Mouse (Mus musculus) heart, embryonic 14.5 days (tissue): ENCODE results near the gene Krt33b. TPM values are rescaled to one million over a fixed set of nuclear protein-coding genes. Genes with fewer than 3 reads are reported as not detected.
A peak's percentile ranks its signal among the peaks of the same experiment; 100 is the strongest.

Experiments used
- ATAC-seq: fragments of 200-750 bp; cut with Nextera tagmentation; 2 replicates; pipeline ENCODE4 v1.8.0; 2017; ENCODE audit warnings: low read depth, moderate TSS enrichment; ENCODE audit not compliant: insufficient number of reproducible peaks, insufficient read depth, low FRiP score
- H3K27ac ChIP-seq, 2 experiments: fragments of 200-500 bp in 1 of 2; fragments of 300-500 bp in 1 of 2; sonication (generic) in 1 of 2; replicated peaks in 1 of 2; 2 replicates each; pipeline ENCODE4 v1.5.1; 2012 to 2014; ENCODE audit warnings: low read depth in 2 of 2, low read length in 2 of 2, control low read depth in 1 of 2, mild to moderate bottlenecking in 1 of 2, mixed read lengths in 1 of 2; ENCODE audit not compliant: control insufficient read depth in 1 of 2, insufficient read depth in 1 of 2
- H3K27me3 ChIP-seq: fragments of 300-500 bp; sonication (generic); 2 replicates; pipeline ENCODE4 v1.6.1; 2014; ENCODE audit warnings: mild to moderate bottlenecking, low read length, control low read depth; ENCODE audit not compliant: control insufficient read depth, insufficient read depth
- H3K36me3 ChIP-seq: fragments of 300-500 bp; sonication (generic); 2 replicates; pipeline ENCODE4 v1.6.1; 2014; ENCODE audit warnings: mild to moderate bottlenecking, control low read depth, low read length, mixed read lengths; ENCODE audit not compliant: control insufficient read depth, insufficient read depth
- H3K4me1 ChIP-seq, 2 experiments: fragments of 200-500 bp in 1 of 2; fragments of 300-500 bp in 1 of 2; sonication (generic) in 1 of 2; 2 replicates each; pipeline ENCODE4 v1.6.1; 2012 to 2014; ENCODE audit warnings: low read length in 2 of 2, control low read depth in 1 of 2, mixed read lengths in 1 of 2; ENCODE audit not compliant: control insufficient read depth in 2 of 2, insufficient read depth in 2 of 2
- H3K4me2 ChIP-seq: fragments of 300-500 bp; sonication (generic); 2 replicates; pipeline ENCODE4 v1.6.1; 2014; ENCODE audit warnings: mild to moderate bottlenecking, low read length
- H3K4me3 ChIP-seq, 2 experiments: fragments of 200-500 bp in 1 of 2; fragments of 300-500 bp in 1 of 2; sonication (generic) in 1 of 2; 2 replicates each; pipeline ENCODE4 v1.5.1; 2012 to 2014; ENCODE audit warnings: low read length in 2 of 2, mild to moderate bottlenecking in 2 of 2, control low read depth in 1 of 2, low read depth in 1 of 2, moderate library complexity in 1 of 2; ENCODE audit not compliant: control insufficient read depth in 1 of 2, insufficient read depth in 1 of 2
- H3K9ac ChIP-seq: fragments of 300-500 bp; sonication (generic); 2 replicates; pipeline ENCODE4 v1.6.1; 2014; ENCODE audit warnings: mild to moderate bottlenecking, low read length
- H3K9me3 ChIP-seq: fragments of 300-500 bp; sonication (generic); 2 replicates; pipeline ENCODE4 v1.6.1; 2016; ENCODE audit warnings: low read length, control low read depth; ENCODE audit not compliant: control insufficient read depth
- WGBS: fragments of 180-500 bp; shearing (Covaris S2); extraction: QIAGEN DNeasy Blood & Tissue Kit; methylation state at CpG from one replicate; pipeline ENCODE4 v1.1.7; 2014; 5-methylcytosine and 5-hydroxymethylcytosine counted together
- polyA plus RNA-seq: library from polyadenylated mRNA; unstranded; fragments of >200 nt; fragmentation: Nextera tagmentation; extraction: Ambion mirVana; gene quantifications from 2 replicates; pipeline ENCODE4 v1.2.1, GENCODE M21; 2014

The Krt33b gene
- polyA plus RNA-seq, 1 experiment from 2014 or later, result not detected

DNA sequence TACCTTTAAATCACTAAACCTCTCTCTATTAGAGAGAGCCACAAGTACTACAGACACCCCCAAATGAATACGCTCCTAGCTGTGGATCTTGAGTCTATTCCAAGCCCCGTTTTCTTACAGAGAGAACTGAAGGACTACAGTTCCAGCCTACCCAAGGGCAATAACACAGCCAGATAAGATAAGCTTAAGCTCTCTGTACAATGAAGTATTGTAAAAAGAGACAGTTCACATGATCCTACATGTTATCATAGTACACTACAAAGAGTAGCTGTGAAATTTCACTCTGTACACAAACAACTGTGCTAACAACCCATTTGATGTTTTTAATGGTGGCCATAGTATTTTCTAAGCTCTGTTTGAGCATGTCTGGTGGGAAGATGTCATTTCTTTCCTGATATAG lies 17.5 kb upstream of the Krt33b start:
- Histone ChIP-seq H3K9ac (no peak overlapping the region), H3K9me3 (no peaks in the 10 kb centered on the region), H3K4me1 (peaks cover 6 to 8% of the 10 kb centered on the region in 2 experiments; a peak in 2 of 4 replicates), H3K36me3 (no peaks in the 10 kb centered on the region), H3K4me2 (no peak overlapping the region), H3K4me3 (no peak overlapping the region), H3K27me3 (no peaks in the 10 kb centered on the region), H3K27ac (no peak overlapping the region)
- WGBS, result 40% methylated on average over 2 of the region's 2 CpGs
- ATAC-seq, result no peak

GRCm38 (mm10) chr11:100046303-100046866 lies 16.7 kb upstream of the Krt33b start:
- no peaks in the 10 kb centered on the region for H3K36me3 ChIP-seq
- H3K4me3 ChIP-seq, result no peak overlapping the region
- no peaks in the 10 kb centered on the region for H3K27me3 ChIP-seq
- WGBS, result 28% methylated on average over 6 of the region's 6 CpGs
- no peak overlapping the region for H3K9ac ChIP-seq
- peaks cover 6 to 8% of the 10 kb centered on the region in 2 experiments; a peak in 2 of 4 replicates for H3K4me1 ChIP-seq
- H3K9me3 ChIP-seq, result no peaks in the 10 kb centered on the region
- no peak overlapping the region for H3K27ac ChIP-seq
- peak overlapping the region; percentile 32; the same call in 1 of the 2 replicates for H3K4me2 ChIP-seq
- no peak for ATAC-seq

DNA sequence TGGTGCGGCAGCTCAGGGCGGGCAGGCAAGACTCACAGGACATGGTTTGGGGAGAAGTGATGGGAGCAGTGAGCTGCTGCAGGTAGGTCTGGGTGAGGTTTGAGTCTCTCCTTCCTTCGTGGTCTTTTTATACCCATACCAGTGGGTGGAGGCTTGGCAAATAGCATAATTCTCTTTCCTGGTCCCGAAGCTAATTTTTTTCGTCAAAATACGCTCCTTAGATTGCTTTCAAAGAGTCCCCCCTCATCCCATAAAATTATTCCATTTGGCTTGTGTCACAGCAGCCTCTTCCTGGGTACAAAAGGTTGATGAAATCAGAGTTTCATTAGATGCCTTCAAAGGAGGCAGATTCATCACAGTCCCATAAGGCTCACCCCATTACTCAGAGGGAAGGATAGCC lies 11.8 kb upstream of the Krt33b start, which contains the start of gene Krt34:
TSS of gene Krt34 (minus strand) at position 101 of the 400 bp plus-strand sequence.
- no peaks in the 10 kb centered on the region for H3K27me3 ChIP-seq
- no peak within 1 kb of the TSS for H3K27ac ChIP-seq
- WGBS, result 83% methylated on average over 6 of the region's 6 CpGs
- no peaks in the 10 kb centered on the region for H3K9me3 ChIP-seq
- H3K4me1 ChIP-seq, result peaks cover 2 to 3% of the 10 kb centered on the region in 2 experiments; a peak in 1 of 4 replicates
- H3K9ac ChIP-seq, result no peak within 1 kb of the TSS
- ATAC-seq, result no peak
- no peak within 1 kb of the TSS for H3K4me2 ChIP-seq
- H3K36me3 ChIP-seq, result no peaks in the 10 kb centered on the region
- no peak within 1 kb of the TSS for H3K4me3 ChIP-seq

DNA sequence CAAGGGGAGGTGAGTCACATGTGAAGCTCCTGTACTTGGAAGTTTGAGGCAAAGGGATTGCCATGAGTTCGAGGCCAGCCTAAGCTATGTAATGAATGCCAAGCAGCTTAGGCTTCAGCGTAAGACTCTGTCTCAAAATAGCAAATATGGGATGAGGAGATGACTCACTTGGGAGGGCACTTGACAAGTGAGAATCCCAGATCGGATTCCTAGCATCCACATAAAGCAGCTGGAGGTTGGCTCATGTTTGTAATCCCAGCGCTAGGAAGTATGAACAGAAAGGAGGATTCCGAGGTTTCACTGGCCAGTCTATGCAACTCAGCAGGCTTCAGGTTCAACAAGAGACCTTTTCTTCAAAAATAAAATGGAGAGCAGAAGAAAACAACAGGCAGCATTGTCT lies 8.2 kb downstream of the Krt33b start:
- Histone ChIP-seq H3K9me3 (no peaks in the 10 kb centered on the region), H3K27me3 (no peaks in the 10 kb centered on the region), H3K4me1 (no peaks in the 10 kb centered on the region), H3K4me2 (no peak overlapping the region), H3K9ac (no peak overlapping the region), H3K27ac (no peak overlapping the region), H3K36me3 (no peaks in the 10 kb centered on the region), H3K4me3 (no peak overlapping the region)
- no peak for ATAC-seq
- 51% methylated on average over 5 of the region's 5 CpGs for WGBS

GRCm38 (mm10) chr11:100019466-100019865 lies 10.2 kb downstream of the Krt33b start:
- no peak overlapping the region for H3K4me2 ChIP-seq
- 66% methylated on average over 1 of the region's 1 CpGs for WGBS
- no peak overlapping the region for H3K27ac ChIP-seq
- no peaks in the 10 kb centered on the region for H3K36me3 ChIP-seq
- no peaks in the 10 kb centered on the region for H3K9me3 ChIP-seq
- no peaks in the 10 kb centered on the region for H3K27me3 ChIP-seq
- H3K9ac ChIP-seq, result no peak overlapping the region
- no peaks in the 10 kb centered on the region for H3K4me1 ChIP-seq
- no peak for ATAC-seq
- H3K4me3 ChIP-seq, result no peak overlapping the region

DNA sequence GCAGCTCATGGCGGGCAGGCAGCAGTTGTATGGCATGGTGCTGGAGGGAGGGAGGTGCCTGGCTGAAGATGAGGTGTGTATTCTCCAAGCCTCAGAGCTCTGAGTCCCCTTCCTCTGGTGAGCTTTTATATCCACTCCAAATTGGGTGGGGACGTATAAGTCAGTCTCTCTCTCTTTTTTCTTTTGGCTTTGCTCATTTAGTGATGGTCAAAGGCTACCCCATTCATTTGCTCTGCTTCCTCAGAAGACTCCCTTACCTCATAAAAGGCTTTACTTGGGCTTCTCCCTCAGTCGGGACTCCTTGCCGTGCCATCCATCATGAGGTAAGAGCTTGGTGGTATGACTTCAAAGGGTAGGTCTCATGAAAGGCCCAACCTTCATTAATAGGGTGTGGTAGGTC lies 13.6 kb downstream of the Krt33b start, which contains the start of gene Krt33a:
TSS of gene Krt33a (minus strand) at position 101 of the 400 bp plus-strand sequence.
- H3K36me3 ChIP-seq, result no peaks in the 10 kb centered on the region
- ATAC-seq, result no peak
- no peak within 1 kb of the TSS for H3K4me2 ChIP-seq
- WGBS, result 83% methylated on average over 4 of the region's 4 CpGs
- H3K4me3 ChIP-seq, result no peak within 1 kb of the TSS
- H3K27me3 ChIP-seq, result no peaks in the 10 kb centered on the region
- H3K9ac ChIP-seq, result no peak within 1 kb of the TSS
- no peaks in the 10 kb centered on the region for H3K9me3 ChIP-seq
- no peak within 1 kb of the TSS for H3K27ac ChIP-seq
- H3K4me1 ChIP-seq, result no peaks in the 10 kb centered on the region

- no peaks in the 10 kb centered on the region for H3K4me1 ChIP-seq
- H3K27me3 ChIP-seq, result no peaks in the 10 kb centered on the region
- H3K36me3 ChIP-seq, result no peaks in the 10 kb centered on the region
- H3K9me3 ChIP-seq, result no peaks in the 10 kb centered on the region
- H3K4me2 ChIP-seq, result no peak overlapping the region
- H3K4me3 ChIP-seq, result no peak overlapping the region
- ATAC-seq, result no peak
- no peak overlapping the region for H3K27ac ChIP-seq
- H3K9ac ChIP-seq, result no peak overlapping the region
- 74% methylated on average over 4 of the region's 4 CpGs for WGBS
Observed at GRCm38 (mm10) chr11:100013691-100014171, 15.9 kb downstream of the Krt33b start.

- H3K27ac ChIP-seq, result no peak overlapping the region
- no peaks in the 10 kb centered on the region for H3K27me3 ChIP-seq
- no peak for ATAC-seq
- H3K4me2 ChIP-seq, result no peak overlapping the region
- no peaks in the 10 kb centered on the region for H3K4me1 ChIP-seq
- H3K4me3 ChIP-seq, result no peak overlapping the region
- H3K9ac ChIP-seq, result no peak overlapping the region
- H3K36me3 ChIP-seq, result no peaks in the 10 kb centered on the region
- 73% methylated on average over 5 of the region's 5 CpGs for WGBS
- no peaks in the 10 kb centered on the region for H3K9me3 ChIP-seq
Observed at GRCm38 (mm10) chr11:100010682-100011081, 19.0 kb downstream of the Krt33b start.
